Mouse (Mus musculus): ENCODE measurements around the gene Limch1. TPM values are rescaled to one million over a fixed set of nuclear protein-coding genes. Genes with fewer than 3 reads are reported as not detected.

Gene Limch1
- polyA plus RNA-seq, 1 experiment from 2014 or later, result 48.4 TPM

DNA sequence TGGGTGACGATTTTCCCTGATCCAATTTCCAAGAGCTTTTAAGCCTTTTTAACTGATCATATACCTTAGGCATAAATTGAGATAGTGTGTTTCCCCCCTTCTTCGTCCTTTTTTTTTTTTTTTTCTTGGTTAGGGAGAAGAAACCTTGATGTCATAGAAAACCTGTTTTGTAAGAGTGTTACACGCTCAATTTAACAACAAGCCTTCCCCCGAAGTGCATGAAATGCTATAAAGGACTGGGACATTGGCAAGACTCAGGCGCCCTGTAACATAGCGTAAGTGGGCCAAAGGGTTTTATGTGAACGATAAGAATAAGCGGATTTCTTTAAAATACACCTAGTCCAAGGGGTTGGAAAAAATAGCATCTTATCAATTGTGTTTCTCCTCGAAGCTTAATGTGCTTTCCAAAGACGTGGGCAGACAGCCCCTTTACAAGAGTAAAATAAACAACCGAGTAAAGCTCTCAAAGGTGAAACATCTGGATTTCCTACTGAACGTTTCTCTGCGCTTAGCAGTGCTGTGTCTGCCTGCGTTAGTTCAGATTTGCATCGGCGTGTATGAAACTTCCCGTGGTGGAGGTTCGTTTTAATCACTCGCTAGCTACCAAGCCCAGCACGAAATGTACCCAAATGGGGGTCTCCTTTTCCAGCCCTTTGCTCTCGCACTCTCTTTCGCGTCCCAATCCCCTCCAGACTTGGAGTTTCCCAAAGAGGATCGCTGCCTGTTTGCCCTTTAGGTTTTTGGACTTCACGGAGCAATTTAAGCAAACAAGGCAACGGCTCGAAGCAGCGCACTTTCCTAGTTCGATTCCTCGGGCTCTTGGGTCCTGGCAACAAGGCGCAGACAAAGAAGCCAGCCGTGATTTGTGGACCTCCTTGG lies 354.0 kb downstream of the Limch1 start:
- Histone ChIP-seq H3K4me1 (peaks cover 14% of the 10 kb centered on the region), H3K4me2 (no peak overlapping the region), H3K9ac (no peak overlapping the region), H3K27me3 (peaks cover 97% of the 10 kb centered on the region), H3K27ac (no peak overlapping the region), H3K9me3 (replicated peaks) (no peaks in the 10 kb centered on the region), H3K36me3 (ENCODE audit: poor library complexity, severe bottlenecking) (no peaks in the 10 kb centered on the region), H3K4me3 (no peak overlapping the region)
- no peak for ATAC-seq
- under 1% methylated on average over 32 of the region's 32 CpGs for WGBS

- Histone ChIP-seq H3K9ac (no peak overlapping the region), H3K4me2 (no peak overlapping the region), H3K27me3 (peaks cover 98% of the 10 kb centered on the region), H3K4me3 (no peak overlapping the region), H3K36me3 (ENCODE audit: poor library complexity, severe bottlenecking) (no peaks in the 10 kb centered on the region), H3K27ac (no peak overlapping the region), H3K4me1 (peaks cover 14% of the 10 kb centered on the region), H3K9me3 (replicated peaks) (no peaks in the 10 kb centered on the region)
- ATAC-seq, result no peak
- 1% methylated on average over 34 of the region's 34 CpGs for WGBS
Measured at GRCm38 (mm10) chr5:67100564-67101394, 355.2 kb downstream of the Limch1 start.

DNA sequence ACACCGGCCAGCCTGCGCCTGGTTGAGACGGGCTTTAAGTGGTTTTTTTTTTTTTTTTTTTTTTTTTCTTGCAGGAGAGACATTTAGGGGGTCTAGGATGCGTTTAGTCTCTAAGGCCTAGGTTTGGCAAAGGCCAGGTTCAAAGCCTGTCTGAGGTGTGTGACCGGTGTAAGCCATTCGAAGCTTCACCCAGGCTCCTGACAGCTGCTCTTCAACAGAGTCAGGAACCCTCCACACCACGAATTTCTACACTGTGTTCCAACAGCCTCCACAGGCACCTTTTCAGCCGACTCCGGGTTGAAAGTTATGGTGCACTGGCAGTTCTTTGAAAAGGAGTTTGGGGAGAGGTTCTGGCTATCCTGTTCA lies 355.8 kb downstream of the Limch1 start:
- no peak overlapping the region for H3K27ac ChIP-seq
- H3K4me2 ChIP-seq, result no peak overlapping the region
- H3K9me3 ChIP-seq (replicated peaks), result no peaks in the 10 kb centered on the region
- H3K9ac ChIP-seq, result no peak overlapping the region
- no peaks in the 10 kb centered on the region for H3K36me3 ChIP-seq (ENCODE audit: poor library complexity, severe bottlenecking)
- H3K27me3 ChIP-seq, result peaks cover 97% of the 10 kb centered on the region
- peaks cover 8% of the 10 kb centered on the region for H3K4me1 ChIP-seq
- H3K4me3 ChIP-seq, result no peak overlapping the region
- WGBS, result 3% methylated on average over 9 of the region's 9 CpGs
- ATAC-seq, result no peak

DNA sequence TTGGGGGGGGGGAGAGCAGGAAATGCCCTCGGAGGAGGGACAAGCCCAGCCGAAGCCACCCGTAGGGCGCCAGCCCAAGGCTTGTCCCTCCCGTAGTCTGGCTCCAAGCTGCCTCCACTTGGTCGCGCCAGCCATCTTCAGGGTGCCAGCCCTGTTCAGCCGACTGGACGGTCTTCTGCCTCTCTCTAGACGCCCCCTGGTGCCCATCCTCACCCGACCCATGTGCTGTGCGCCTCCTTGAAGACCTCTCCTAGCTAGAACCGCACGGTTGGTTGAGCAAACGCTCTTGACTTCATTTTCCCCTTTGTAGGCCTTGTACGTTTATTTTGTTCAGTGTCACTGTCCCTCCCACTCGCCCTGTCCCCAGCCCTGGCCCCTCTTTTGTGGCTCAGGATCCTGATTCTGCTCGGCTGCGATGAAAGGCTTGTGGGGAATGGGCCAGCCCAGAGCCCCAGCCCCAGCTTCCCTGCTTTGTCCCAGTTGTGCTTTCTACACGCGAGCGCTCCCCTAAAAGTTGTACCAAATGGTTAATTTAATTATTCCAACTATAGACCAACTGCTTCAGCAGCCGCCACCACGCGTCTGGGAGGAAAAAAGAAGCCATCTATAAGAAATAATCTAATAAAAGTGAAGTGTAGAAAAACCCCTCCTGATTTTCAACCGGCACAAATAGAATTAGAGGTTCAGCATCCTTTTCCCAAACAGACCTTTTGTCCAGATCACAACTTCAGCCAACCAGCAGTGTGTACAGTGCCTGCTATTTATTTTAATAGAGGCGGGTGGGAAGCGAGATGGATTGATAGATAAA lies 356.4 kb downstream of the Limch1 start:
- Histone ChIP-seq H3K9ac (no peak overlapping the region), H3K4me2 (no peak overlapping the region), H3K4me3 (no peak overlapping the region), H3K27me3 (peaks cover 92% of the 10 kb centered on the region), H3K4me1 (0 out of 2 replicates have a peak, but pooled peaks cover 6% of the 10 kb centered on the region), H3K9me3 (replicated peaks) (no peaks in the 10 kb centered on the region), H3K36me3 (ENCODE audit: poor library complexity, severe bottlenecking) (no peaks in the 10 kb centered on the region), H3K27ac (no peak overlapping the region)
- peak; percentile 76 for ATAC-seq
- under 1% methylated on average over 28 of the region's 28 CpGs for WGBS

- Histone ChIP-seq H3K4me1 (0 out of 2 replicates have a peak, but pooled peaks cover 6% of the 10 kb centered on the region), H3K9ac (no peak overlapping the region), H3K4me2 (no peak overlapping the region), H3K9me3 (replicated peaks) (no peaks in the 10 kb centered on the region), H3K27me3 (peaks cover 82% of the 10 kb centered on the region), H3K36me3 (ENCODE audit: poor library complexity, severe bottlenecking) (no peaks in the 10 kb centered on the region), H3K27ac (no peak overlapping the region), H3K4me3 (no peak overlapping the region)
- 4% methylated on average over 3 of the region's 3 CpGs for WGBS
- no peak for ATAC-seq
Measured at GRCm38 (mm10) chr5:67103016-67103415, 357.4 kb downstream of the Limch1 start.

GRCm38 (mm10) chr5:67106261-67106660 lies 360.6 kb downstream of the Limch1 start:
- Histone ChIP-seq H3K4me2 (no peak overlapping the region), H3K4me1 (no peaks in the 10 kb centered on the region), H3K27me3 (peaks cover 50% of the 10 kb centered on the region), H3K27ac (no peak overlapping the region), H3K36me3 (ENCODE audit: poor library complexity, severe bottlenecking) (no peaks in the 10 kb centered on the region), H3K4me3 (no peak overlapping the region), H3K9ac (no peak overlapping the region), H3K9me3 (replicated peaks) (no peaks in the 10 kb centered on the region)
- 90% methylated on average over 2 of the region's 2 CpGs for WGBS
- ATAC-seq, result no peak

Small RNA genes within 50 kb of the gene (microRNA-seq; reads per million reads assigned to microRNA genes)
- gene Gm23841, result not detected

Other genes starting within 250 kb of the Limch1 start
- gene Apbb2, start 127.0 kb upstream of the Limch1 start, polyA plus RNA-seq (2015; fragmentation: Nextera tagmentation; extraction: Ambion mirVana), result 63.0 and 64.3 TPM in 2 replicates
- gene Uchl1, start 69.7 kb upstream of the Limch1 start, polyA plus RNA-seq (2015; fragmentation: Nextera tagmentation; extraction: Ambion mirVana), result 833 and 867 TPM in 2 replicates